Mouse (Mus musculus) liver, embryonic 11.5 days (tissue): Measurements from ENCODE around the gene Gm1113. TPM values are rescaled to one million over a fixed set of nuclear protein-coding genes. Genes with fewer than 3 reads are reported as not detected.

Source experiments
- ATAC-seq: fragments of 200-750 bp; cut with Nextera tagmentation; replicated peaks from 2 replicates; pipeline ENCODE4 v1.8.0; 2017; ENCODE audit warnings: moderate number of reproducible peaks, mild to moderate bottlenecking, moderate TSS enrichment, moderate library complexity; ENCODE audit not compliant: low FRiP score
- DNase-seq: peaks from one replicate; pipeline ENCODE4 v3.0.0-alpha.2; 2017; ENCODE audit warnings: low spot score
- H3K27ac ChIP-seq: fragments of 300-500 bp; sonication (generic); 2 replicates; pipeline ENCODE4 v1.5.1; 2014; ENCODE audit warnings: mild to moderate bottlenecking, low read depth, low read length, control low read depth
- H3K27me3 ChIP-seq: fragments of 300-500 bp; sonication (generic); replicated peaks from 2 replicates; pipeline ENCODE4 v1.6.1; 2014; ENCODE audit warnings: low read length, mixed read lengths; ENCODE audit not compliant: control insufficient read depth, insufficient read depth
- H3K36me3 ChIP-seq: fragments of 300-500 bp; sonication (generic); 2 replicates; pipeline ENCODE4 v1.6.1; 2014; ENCODE audit warnings: mild to moderate bottlenecking, low read length, moderate library complexity, mixed read lengths; ENCODE audit not compliant: control insufficient read depth, insufficient read depth
- H3K4me1 ChIP-seq: fragments of 300-500 bp; sonication (generic); replicated peaks from 2 replicates; pipeline ENCODE4 v1.6.1; 2014; ENCODE audit warnings: low read length, mixed read lengths; ENCODE audit not compliant: control insufficient read depth, insufficient read depth
- H3K4me2 ChIP-seq: fragments of 300-500 bp; sonication (generic); 2 replicates; pipeline ENCODE4 v1.6.1; 2014; ENCODE audit warnings: mild to moderate bottlenecking, control low read depth, moderate library complexity
- H3K4me3 ChIP-seq: fragments of 300-500 bp; sonication (generic); 2 replicates; pipeline ENCODE4 v1.5.1; 2014; ENCODE audit warnings: low read depth, low read length, control low read depth
- H3K9ac ChIP-seq: fragments of 300-500 bp; sonication (generic); 2 replicates; pipeline ENCODE4 v1.6.1; 2014; ENCODE audit warnings: low read depth, low read length, control low read depth
- H3K9me3 ChIP-seq: fragments of 300-500 bp; sonication (generic); 2 replicates; pipeline ENCODE4 v1.6.1; 2016; ENCODE audit warnings: low read length, inconsistent platforms, mixed read lengths; ENCODE audit not compliant: control insufficient read depth
- WGBS: fragments of 180-500 bp; shearing (Covaris S2); extraction: QIAGEN DNeasy Blood & Tissue Kit; methylation state at CpG from one replicate; pipeline ENCODE4 v1.1.7; 2014; 5-methylcytosine and 5-hydroxymethylcytosine counted together
- polyA plus RNA-seq: library from polyadenylated mRNA; unstranded; fragments of >200 nt; fragmentation: Nextera tagmentation; extraction: Ambion mirVana; gene quantifications from 2 replicates; pipeline ENCODE4 v1.2.1, GENCODE M21; 2014

Gm1113 gene
- polyA plus RNA-seq = not detected in 2 replicates

GRCm38 (mm10) chr9:35518169-35518568, at the start of gene Gm1113:
Gene Gm1113, minus strand, starts transcription at chr9:35518269.
- 60% methylated on average over 3 of the region's 3 CpGs for WGBS

GRCm38 (mm10) chr9:35564536-35565240, 46.6 kb upstream of the Gm1113 start:
- Histone ChIP-seq H3K4me2 (no peak overlapping the region), H3K27ac (no peak overlapping the region), H3K36me3 (peaks cover 20% of the 10 kb centered on the region), H3K27me3 (no peaks in the 10 kb centered on the region), H3K9ac (no peak overlapping the region), H3K9me3 (no peaks in the 10 kb centered on the region), H3K4me1 (no peaks in the 10 kb centered on the region; the same call in 1 of the 2 replicates), H3K4me3 (no peak overlapping the region)
- DNase-seq = no peak
- WGBS = 84% methylated on average over 5 of the region's 5 CpGs
- no peak for ATAC-seq

More at GRCm38 (mm10) chr9:35518169-35518568, at the start of gene Gm1113:
- Histone ChIP-seq H3K27ac (no peak within 1 kb of the TSS), H3K9ac (no peak within 1 kb of the TSS), H3K4me2 (no peak within 1 kb of the TSS), H3K36me3 (no peaks in the 10 kb centered on the region), H3K27me3 (no peaks in the 10 kb centered on the region), H3K4me1 (no peaks in the 10 kb centered on the region), H3K9me3 (no peaks in the 10 kb centered on the region), H3K4me3 (no peak within 1 kb of the TSS)
- ATAC-seq = no peak
- no peak for DNase-seq

GRCm38 (mm10) chr9:35561583-35561982, 43.5 kb upstream of the Gm1113 start:
- Histone ChIP-seq H3K4me2 (no peak overlapping the region), H3K4me3 (no peak overlapping the region), H3K9me3 (no peaks in the 10 kb centered on the region), H3K27ac (no peak overlapping the region), H3K27me3 (peaks cover 20% of the 10 kb centered on the region), H3K36me3 (peaks cover 19% of the 10 kb centered on the region), H3K9ac (no peak overlapping the region), H3K4me1 (peaks cover 5% of the 10 kb centered on the region; the same call in 1 of the 2 replicates)
- DNase-seq = no peak
- 65% methylated on average over 6 of the region's 6 CpGs for WGBS
- ATAC-seq = no peak

GRCm38 (mm10) chr9:35561076-35561475, 43.0 kb upstream of the Gm1113 start:
- Histone ChIP-seq H3K27ac (no peak overlapping the region), H3K4me2 (no peak overlapping the region), H3K4me3 (no peak overlapping the region), H3K4me1 (peaks cover 5% of the 10 kb centered on the region; the same call in 1 of the 2 replicates), H3K36me3 (peaks cover 16% of the 10 kb centered on the region), H3K9me3 (no peaks in the 10 kb centered on the region), H3K27me3 (peaks cover 20% of the 10 kb centered on the region), H3K9ac (no peak overlapping the region)
- 92% methylated on average over 11 of the region's 11 CpGs for WGBS
- no peak for DNase-seq
- no peak for ATAC-seq

GRCm38 (mm10) chr9:35559009-35559890, 41.2 kb upstream of the Gm1113 start:
- H3K4me3 ChIP-seq = peak overlapping the region; percentile 77
- DNase-seq = peak; percentile 79
- peak overlapping the region; percentile 58; the same call in 1 of the 2 replicates for H3K27ac ChIP-seq
- peaks cover 9% of the 10 kb centered on the region for H3K36me3 ChIP-seq
- H3K27me3 ChIP-seq = peaks cover 26% of the 10 kb centered on the region
- H3K9me3 ChIP-seq = no peaks in the 10 kb centered on the region
- peak overlapping the region; percentile 80 for H3K9ac ChIP-seq
- peak; percentile 89 for ATAC-seq
- WGBS = 2% methylated on average over 31 of the region's 31 CpGs
- peaks cover 5% of the 10 kb centered on the region; the same call in 1 of the 2 replicates for H3K4me1 ChIP-seq
- H3K4me2 ChIP-seq = peak overlapping the region; percentile 75

GRCm38 (mm10) chr9:35558257-35559008, 40.4 kb upstream of the Gm1113 start, which contains the start of the genes Ddx25 and Pus3:
Gene Ddx25, minus strand, starts transcription at chr9:35558528.
Gene Pus3, plus strand, starts transcription at chr9:35558595.
- WGBS = 1% methylated on average over 58 of the region's 59 CpGs
- H3K27me3 ChIP-seq = peaks cover 26% of the 10 kb centered on the region
- ATAC-seq (peak; percentile 49), DNase-seq (peak; percentile 53)
- peak within 1 kb of the TSS; percentile 58; the same call in 1 of the 2 replicates for H3K27ac ChIP-seq
- H3K9ac ChIP-seq = peak within 1 kb of the TSS; percentile 80
- H3K4me1 ChIP-seq = peaks cover 5% of the 10 kb centered on the region; the same call in 1 of the 2 replicates
- H3K4me3 ChIP-seq = peak within 1 kb of the TSS; percentile 77
- H3K9me3 ChIP-seq = no peaks in the 10 kb centered on the region
- H3K4me2 ChIP-seq = peak within 1 kb of the TSS; percentile 75
- H3K36me3 ChIP-seq = peaks cover 9% of the 10 kb centered on the region

GRCm38 (mm10) chr9:35556494-35557102, 38.5 kb upstream of the Gm1113 start:
- Histone ChIP-seq H3K27me3 (peaks cover 26% of the 10 kb centered on the region), H3K27ac (no peak overlapping the region), H3K4me2 (no peak overlapping the region), H3K4me3 (no peak overlapping the region), H3K9ac (no peak overlapping the region), H3K36me3 (peaks cover 6% of the 10 kb centered on the region), H3K4me1 (peaks cover 5% of the 10 kb centered on the region; the same call in 1 of the 2 replicates), H3K9me3 (no peaks in the 10 kb centered on the region)
- no peak for ATAC-seq
- WGBS = 46% methylated on average over 12 of the region's 12 CpGs
- DNase-seq = no peak

GRCm38 (mm10) chr9:35548455-35548854, 30.4 kb upstream of the Gm1113 start:
- WGBS = 81% methylated on average over 9 of the region's 9 CpGs
- no peak overlapping the region for H3K27ac ChIP-seq
- H3K27me3 ChIP-seq = no peaks in the 10 kb centered on the region
- H3K4me3 ChIP-seq = no peak overlapping the region
- no peak overlapping the region for H3K9ac ChIP-seq
- 0 out of 2 replicates have a peak, but pooled peaks cover 2% of the 10 kb centered on the region for H3K4me1 ChIP-seq
- H3K36me3 ChIP-seq = no peaks in the 10 kb centered on the region
- no peak for DNase-seq
- H3K4me2 ChIP-seq = no peak overlapping the region
- H3K9me3 ChIP-seq = no peaks in the 10 kb centered on the region
- ATAC-seq = no peak
